Mouse (Mus musculus): Measurements from ENCODE around the gene Slc12a7. TPM values are rescaled to one million over a fixed set of nuclear protein-coding genes. Genes with fewer than 3 reads are reported as not detected.
A peak's percentile ranks its signal among the peaks of the same experiment; 100 is the strongest.

Slc12a7 gene
- polyA plus RNA-seq, 1 experiment from 2014 or later: 20.1 TPM

DNA sequence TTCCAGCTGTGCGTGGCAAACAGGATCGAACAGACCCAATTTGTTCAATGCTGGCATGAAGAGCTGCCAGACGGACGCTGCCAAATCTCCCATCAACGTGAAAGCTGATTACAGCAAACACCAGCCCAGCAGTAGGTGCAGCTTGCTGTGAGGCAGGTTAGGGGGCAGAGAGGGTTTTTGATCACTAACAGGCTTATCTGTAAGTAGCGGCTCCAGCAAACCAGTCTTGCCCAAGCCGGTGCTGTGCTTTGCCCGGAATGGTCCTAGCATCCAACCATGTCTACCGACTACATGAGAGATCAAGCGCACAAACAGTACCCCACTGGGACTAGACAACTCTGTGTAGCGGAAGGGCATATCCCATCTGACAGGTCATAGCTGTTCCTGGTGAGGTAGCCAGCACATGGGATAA lies 106.2 kb downstream of the Slc12a7 start:
- 80% methylated on average over 11 of the region's 11 CpGs for WGBS
- Histone ChIP-seq H3K9ac (replicated peaks; ENCODE audit: low read depth, low read length) (no peak overlapping the region), H3K4me3 (ENCODE audit: low read depth, low read length) (no peak overlapping the region), H3K36me3 (ENCODE audit: control insufficient read depth, insufficient read depth, low read length) (no peaks in the 10 kb centered on the region), H3K9me3 (ENCODE audit: control insufficient read depth, low read depth, low read length) (no peaks in the 10 kb centered on the region), H3K27me3 (ENCODE audit: control insufficient read depth, insufficient read depth, low read length) (no peaks in the 10 kb centered on the region), H3K4me2 (replicated peaks; ENCODE audit: low read depth, low read length) (no peak overlapping the region), H3K4me1 (ENCODE audit: control insufficient read depth, insufficient read depth, low read length) (0 out of 2 replicates have a peak, but pooled peaks cover 5% of the 10 kb centered on the region), H3K27ac (ENCODE audit: low read length) (no peak overlapping the region)
- ATAC-seq (ENCODE audit: insufficient number of reproducible peaks, insufficient read depth, low FRiP score, low read depth): no peak

DNA sequence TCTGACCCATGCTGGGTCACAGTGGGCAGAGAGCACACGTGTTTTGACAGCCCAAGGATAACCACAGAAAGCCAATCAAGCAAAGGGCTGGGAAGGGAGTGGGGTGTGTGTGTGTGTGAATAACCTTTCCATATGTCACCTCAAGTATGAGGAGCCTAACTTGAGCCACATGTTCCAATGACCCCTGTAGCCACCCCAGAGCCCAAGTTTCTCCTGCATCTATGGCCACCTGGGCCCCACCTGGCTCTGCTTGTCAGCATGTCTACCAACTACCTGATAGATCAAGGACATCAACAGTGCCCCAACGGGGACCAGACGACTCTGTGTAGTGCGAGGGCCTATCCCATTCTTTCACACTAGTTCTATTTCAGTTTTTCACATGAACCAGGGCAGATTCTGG lies 106.8 kb downstream of the Slc12a7 start:
- Histone ChIP-seq H3K9ac (replicated peaks; ENCODE audit: low read depth, low read length) (no peak overlapping the region), H3K4me2 (replicated peaks; ENCODE audit: low read depth, low read length) (no peak overlapping the region), H3K27ac (ENCODE audit: low read length) (no peak overlapping the region), H3K4me3 (ENCODE audit: low read depth, low read length) (no peak overlapping the region), H3K4me1 (ENCODE audit: control insufficient read depth, insufficient read depth, low read length) (0 out of 2 replicates have a peak, but pooled peaks cover 5% of the 10 kb centered on the region), H3K36me3 (ENCODE audit: control insufficient read depth, insufficient read depth, low read length) (no peaks in the 10 kb centered on the region), H3K9me3 (ENCODE audit: control insufficient read depth, low read depth, low read length) (no peaks in the 10 kb centered on the region), H3K27me3 (ENCODE audit: control insufficient read depth, insufficient read depth, low read length) (no peaks in the 10 kb centered on the region)
- 82% methylated on average over 4 of the region's 4 CpGs for WGBS
- ATAC-seq (ENCODE audit: insufficient number of reproducible peaks, insufficient read depth, low FRiP score, low read depth): no peak

DNA sequence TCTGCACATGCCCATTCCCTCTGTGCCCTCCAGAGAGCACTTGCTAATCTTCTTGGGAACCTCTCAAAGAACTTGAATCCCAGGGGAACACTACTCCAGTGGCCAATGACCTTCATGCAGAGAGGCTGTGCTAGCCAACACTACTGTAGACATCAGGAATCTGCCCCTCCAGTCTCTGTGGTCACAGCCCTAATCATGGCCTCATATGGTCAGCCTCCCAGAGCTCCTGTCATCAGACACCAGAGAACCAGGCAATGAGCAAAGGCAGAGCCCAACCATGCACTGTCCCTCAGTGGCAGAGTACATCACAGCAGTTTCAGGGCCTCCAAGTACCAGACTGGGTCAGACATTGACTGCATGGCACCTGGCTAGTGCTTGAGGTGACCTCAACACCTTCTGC lies 109.8 kb downstream of the Slc12a7 start:
- Histone ChIP-seq H3K27me3 (ENCODE audit: control insufficient read depth, insufficient read depth, low read length) (no peaks in the 10 kb centered on the region), H3K27ac (ENCODE audit: low read length) (no peak overlapping the region), H3K4me1 (ENCODE audit: control insufficient read depth, insufficient read depth, low read length) (no peaks in the 10 kb centered on the region), H3K4me3 (ENCODE audit: low read depth, low read length) (no peak overlapping the region), H3K36me3 (ENCODE audit: control insufficient read depth, insufficient read depth, low read length) (no peaks in the 10 kb centered on the region), H3K9me3 (ENCODE audit: control insufficient read depth, low read depth, low read length) (no peaks in the 10 kb centered on the region), H3K9ac (replicated peaks; ENCODE audit: low read depth, low read length) (no peak overlapping the region), H3K4me2 (replicated peaks; ENCODE audit: low read depth, low read length) (no peak overlapping the region)
- ATAC-seq (ENCODE audit: insufficient number of reproducible peaks, insufficient read depth, low FRiP score, low read depth): no peak

DNA sequence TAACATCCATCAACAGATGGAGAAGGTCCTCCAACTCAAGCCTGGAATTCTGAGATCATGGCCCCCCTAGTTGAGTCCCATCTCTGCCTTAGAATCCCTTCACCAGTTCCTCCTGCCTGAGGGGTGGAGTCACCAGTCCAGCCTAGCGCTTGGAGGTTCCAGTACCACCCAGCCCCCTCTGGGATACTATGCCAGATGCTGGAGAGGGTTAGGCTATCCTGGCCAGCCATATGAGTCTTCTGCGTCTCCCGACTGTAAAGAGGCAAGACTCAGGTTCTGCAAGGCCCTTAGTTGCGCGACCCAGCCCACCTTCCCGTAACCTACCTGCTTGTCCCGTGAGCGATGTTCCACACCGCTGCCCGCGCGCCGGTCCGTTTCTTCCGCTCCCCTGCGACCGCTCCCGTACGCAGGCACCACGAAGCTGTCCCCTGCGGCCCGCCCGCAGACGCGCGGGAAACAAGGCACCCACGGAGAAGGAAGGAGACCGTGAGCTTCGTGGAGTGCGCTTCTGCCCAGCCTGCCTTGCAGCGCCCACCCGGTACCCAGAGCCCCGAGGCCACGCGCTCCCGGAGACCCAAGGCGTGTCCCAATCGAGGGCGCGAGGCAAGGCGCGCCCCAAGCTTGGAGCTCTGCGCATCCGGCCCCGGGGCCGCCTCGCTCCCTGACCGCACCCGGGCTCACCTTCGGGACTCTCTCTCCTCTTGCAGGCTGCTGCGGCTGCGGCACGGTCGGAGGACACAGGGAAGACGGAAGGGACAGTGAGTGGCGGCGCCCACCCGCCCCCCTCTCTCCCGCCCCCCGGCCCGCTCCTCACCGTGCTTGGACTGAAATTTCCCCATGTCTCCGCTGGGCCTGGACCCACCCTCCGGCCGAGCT lies 113.9 kb downstream of the Slc12a7 start:
- H3K9ac ChIP-seq (replicated peaks; ENCODE audit: low read depth, low read length): peak overlapping the region; percentile 46; the same call in 1 of the 2 replicates
- peak overlapping the region; percentile 61 for H3K4me3 ChIP-seq (ENCODE audit: low read depth, low read length)
- H3K4me1 ChIP-seq (ENCODE audit: control insufficient read depth, insufficient read depth, low read length): no peaks in the 10 kb centered on the region
- ATAC-seq (ENCODE audit: insufficient number of reproducible peaks, insufficient read depth, low FRiP score, low read depth): peak; percentile 48
- H3K27me3 ChIP-seq (ENCODE audit: control insufficient read depth, insufficient read depth, low read length): no peaks in the 10 kb centered on the region
- no peaks in the 10 kb centered on the region for H3K36me3 ChIP-seq (ENCODE audit: control insufficient read depth, insufficient read depth, low read length)
- H3K9me3 ChIP-seq (ENCODE audit: control insufficient read depth, low read depth, low read length): no peaks in the 10 kb centered on the region
- no peak overlapping the region for H3K27ac ChIP-seq (ENCODE audit: low read length)
- peak overlapping the region; percentile 91 for H3K4me2 ChIP-seq (replicated peaks; ENCODE audit: low read depth, low read length)
- WGBS: under 1% methylated on average over 61 of the region's 65 CpGs

GRCm38 (mm10) chr13:73847465-73847836 lies 114.6 kb downstream of the Slc12a7 start, which contains the start of gene Nkd2:
Gene Nkd2 (minus strand): TSS chr13:73847631.
- ATAC-seq (ENCODE audit: insufficient number of reproducible peaks, insufficient read depth, low FRiP score, low read depth): peak; percentile 79
- under 1% methylated on average over 36 of the region's 38 CpGs for WGBS
- Histone ChIP-seq H3K9ac (replicated peaks; ENCODE audit: low read depth, low read length) (peak within 1 kb of the TSS; percentile 46; the same call in 1 of the 2 replicates), H3K4me3 (ENCODE audit: low read depth, low read length) (peak within 1 kb of the TSS; percentile 61), H3K9me3 (ENCODE audit: control insufficient read depth, low read depth, low read length) (no peaks in the 10 kb centered on the region), H3K36me3 (ENCODE audit: control insufficient read depth, insufficient read depth, low read length) (no peaks in the 10 kb centered on the region), H3K27me3 (ENCODE audit: control insufficient read depth, insufficient read depth, low read length) (no peaks in the 10 kb centered on the region), H3K4me2 (replicated peaks; ENCODE audit: low read depth, low read length) (peak within 1 kb of the TSS; percentile 91), H3K27ac (ENCODE audit: low read length) (no peak within 1 kb of the TSS), H3K4me1 (ENCODE audit: control insufficient read depth, insufficient read depth, low read length) (no peaks in the 10 kb centered on the region)

Other genes starting within 250 kb of the Slc12a7 start
- gene Slc6a3, start 196.3 kb upstream of the Slc12a7 start, polyA plus RNA-seq (2014; fragmentation: Nextera tagmentation; extraction: Ambion mirVana): not detected in 2 replicates
- 108 and 115 TPM in 2 replicates for gene Clptm1l, start 129.1 kb upstream of the Slc12a7 start, polyA plus RNA-seq (2014; fragmentation: Nextera tagmentation; extraction: Ambion mirVana)
- gene Tert, start 106.2 kb upstream of the Slc12a7 start, polyA plus RNA-seq (2014; fragmentation: Nextera tagmentation; extraction: Ambion mirVana): 5.3 and 5.7 TPM in 2 replicates
- not detected in 2 replicates for gene Slc6a18, start 55.1 kb upstream of the Slc12a7 start, polyA plus RNA-seq (2014; fragmentation: Nextera tagmentation; extraction: Ambion mirVana)
- gene Slc6a19, start 28.2 kb upstream of the Slc12a7 start, polyA plus RNA-seq (2014; fragmentation: Nextera tagmentation; extraction: Ambion mirVana): not detected in 2 replicates
- gene Nkd2, start 114.5 kb downstream of the Slc12a7 start, polyA plus RNA-seq (2014; fragmentation: Nextera tagmentation; extraction: Ambion mirVana): 3.0 and 4.3 TPM in 2 replicates
- 35.2 and 44.4 TPM in 2 replicates for gene Trip13, start 204.7 kb downstream of the Slc12a7 start, polyA plus RNA-seq (2014; fragmentation: Nextera tagmentation; extraction: Ambion mirVana)
- gene Brd9, start 204.7 kb downstream of the Slc12a7 start, polyA plus RNA-seq (2014; fragmentation: Nextera tagmentation; extraction: Ambion mirVana): 55.2 and 57.8 TPM in 2 replicates
- not detected in 2 replicates for gene Zdhhc11, start 230.8 kb downstream of the Slc12a7 start, polyA plus RNA-seq (2014; fragmentation: Nextera tagmentation; extraction: Ambion mirVana)